Mouse (Mus musculus) gastrocnemius, postnatal 36 days (tissue): ENCODE data around the gene Slc25a38. TPM values are rescaled to one million over a fixed set of nuclear protein-coding genes. Genes with fewer than 3 reads are reported as not detected.

Source experiments
- DNase-seq, 2 experiments: peaks; one replicate each; pipeline ENCODE4 v3.0.0; 2022
- intact Hi-C: fragments of 180-260 bp; cut with DNase I; formaldehyde crosslinking; loops from one replicate; pipeline ENCODE4 v1.15.1; 2025
- long read RNA-seq, 2 experiments: library from polyadenylated mRNA; stranded (forward); transcript quantifications; one replicate each; pipeline ENCODE4 v2.0.0; 2021
- total RNA-seq, 2 experiments: library from RNA; stranded (reverse); gene quantifications; 2 replicates each; pipeline ENCODE4 v1.2.3; 2021

The Slc25a38 gene
- 1 to 10 TPM; 7.8 to 9.2 TPM for total RNA-seq
- long read RNA-seq, experiment 1, partial matches to known transcripts, result 0 of 6 reads
- long read RNA-seq, experiment 1, other reads (novel, unspliced or antisense), result 2 of 6 reads
- long read RNA-seq, experiment 2, transcript Slc25a38-201 (7 exons, 1,791 nt), result major isoform, 8 of 9 reads
- long read RNA-seq, experiment 2, partial matches to known transcripts, result 0 of 9 reads
- long read RNA-seq, experiment 2, other reads (novel, unspliced or antisense), result 1 of 9 reads

DNA sequence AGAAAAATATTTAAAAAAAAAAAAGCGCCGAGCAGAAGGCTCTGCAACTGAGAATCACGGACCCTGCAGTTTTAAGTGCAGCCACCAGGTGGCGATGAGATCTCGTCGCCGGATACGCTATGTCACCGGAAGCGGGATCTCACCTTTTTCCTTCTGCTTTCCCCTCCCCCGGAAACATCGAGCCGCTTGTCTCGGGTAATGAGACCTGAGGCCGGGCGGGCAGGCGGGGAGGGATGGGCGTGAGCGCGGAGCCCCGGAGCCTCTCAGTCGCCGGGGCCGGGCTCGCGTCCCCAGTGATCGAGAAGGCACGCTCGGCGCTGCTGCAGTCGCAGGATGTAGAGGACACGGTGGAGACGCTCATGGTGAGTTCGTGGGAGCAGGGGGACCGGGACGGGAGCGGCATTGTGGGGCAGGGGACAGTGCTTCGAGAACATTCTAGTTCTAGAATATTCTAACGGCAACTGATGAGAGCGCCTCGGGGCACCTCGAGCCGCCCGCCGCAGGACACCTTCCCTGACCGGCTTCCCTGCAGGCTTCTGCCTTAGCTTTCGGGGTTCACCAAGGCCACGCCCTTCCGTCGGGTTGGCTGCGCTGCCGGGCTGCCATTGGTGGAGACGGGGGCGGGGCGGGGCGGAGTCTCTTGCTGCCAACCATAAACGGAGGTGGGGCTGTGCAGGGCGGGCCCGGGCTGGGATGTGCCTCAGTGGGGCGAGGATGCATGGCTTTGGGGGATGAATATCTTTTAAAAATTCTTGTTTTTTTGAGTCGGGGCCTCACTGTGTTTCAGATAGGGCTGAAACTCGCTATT lies at the start of gene Slc25a38:
Slc25a38 (plus strand) TSS at position 164 of the 808 bp plus-strand sequence.
- peak; percentile 91 to 95 for DNase-seq
- intact Hi-C loops, result no loop called here

DNA sequence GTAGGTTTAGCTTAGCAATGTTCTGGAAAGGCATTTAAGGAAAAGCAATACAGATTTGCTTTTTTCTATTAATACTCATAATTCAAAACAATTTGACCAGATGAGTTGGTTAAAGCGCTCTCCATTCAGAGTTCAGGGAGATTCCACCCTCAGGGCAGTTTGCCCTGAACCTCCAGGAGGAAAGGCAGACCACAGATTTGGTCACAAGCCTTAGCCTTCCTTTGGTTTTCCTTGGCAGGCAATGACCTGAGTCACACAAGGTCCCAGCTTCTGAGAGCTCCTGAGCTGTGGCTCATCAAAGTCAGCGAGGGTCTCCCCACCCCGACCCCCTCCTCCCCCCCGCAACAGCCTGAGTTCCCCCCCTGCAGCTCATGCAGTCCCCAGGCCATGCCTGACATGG lies 45.9 kb upstream of the Slc25a38 start:
- no peak for DNase-seq
- intact Hi-C loops, result no loop called here

DNA sequence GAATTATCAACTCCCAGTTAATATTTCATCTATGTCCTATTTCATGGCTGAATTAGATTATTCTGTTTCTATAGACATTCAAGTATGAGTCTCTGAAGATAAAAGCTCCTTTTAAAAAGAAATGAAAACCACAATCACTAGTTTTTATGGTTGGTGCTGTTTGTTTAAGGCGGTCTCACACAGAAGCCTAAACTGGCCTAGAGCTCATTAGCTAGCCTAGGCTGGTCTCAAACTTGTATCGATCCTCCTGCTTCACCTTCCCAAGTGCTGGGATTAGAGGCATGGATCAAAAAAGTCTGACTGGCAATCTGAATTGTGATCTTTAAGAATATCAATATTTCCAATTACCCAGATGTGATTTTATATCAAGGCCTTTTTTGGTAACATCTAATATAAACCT lies 42.6 kb upstream of the Slc25a38 start:
- intact Hi-C loops, result no loop called here
- no peak for DNase-seq

DNA sequence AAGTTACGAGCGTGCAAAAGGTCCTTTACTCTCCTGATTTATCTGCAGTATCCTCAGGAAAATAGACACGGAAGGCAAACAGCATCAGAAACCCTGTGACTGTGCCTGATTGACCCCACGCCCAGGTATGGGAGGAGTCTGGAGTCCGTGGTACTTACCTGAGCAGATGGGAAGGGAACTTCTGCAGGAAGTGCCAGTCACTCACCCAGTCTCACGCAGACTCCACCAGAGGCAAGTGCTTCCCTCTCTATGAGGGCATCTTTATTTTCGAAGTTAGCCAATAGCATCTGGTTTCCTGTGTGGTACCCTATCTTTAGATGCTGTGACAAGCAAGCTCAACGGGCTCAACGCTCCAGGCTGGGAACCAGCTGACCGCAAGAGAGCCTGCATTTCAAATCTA lies 42.1 kb upstream of the Slc25a38 start:
- no peak for DNase-seq
- intact Hi-C loops, result no loop called here

DNA sequence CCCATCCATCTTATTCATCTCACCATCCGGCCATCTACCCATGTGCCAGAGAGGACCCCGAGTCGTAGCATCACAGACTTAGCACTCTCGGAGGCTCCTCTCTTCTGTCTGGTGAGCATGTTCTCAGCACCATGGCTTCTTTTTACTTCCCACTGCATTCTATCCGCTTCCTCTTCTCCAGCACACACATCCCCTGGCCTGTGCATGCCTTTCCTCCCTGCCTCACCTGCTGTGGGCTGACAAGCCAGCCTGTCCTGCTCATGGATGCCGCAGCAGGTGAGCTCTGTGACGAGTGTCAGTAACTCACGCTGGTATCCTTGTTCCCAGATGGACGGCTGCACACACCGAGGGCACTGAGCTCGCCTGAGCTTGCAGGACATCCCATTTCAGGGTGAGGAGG lies 40.4 kb upstream of the Slc25a38 start, which contains the start of gene Cx3cr1:
Cx3cr1 (minus strand) TSS at position 101 of the 400 bp plus-strand sequence.
- intact Hi-C loops, result no loop called here

DNA sequence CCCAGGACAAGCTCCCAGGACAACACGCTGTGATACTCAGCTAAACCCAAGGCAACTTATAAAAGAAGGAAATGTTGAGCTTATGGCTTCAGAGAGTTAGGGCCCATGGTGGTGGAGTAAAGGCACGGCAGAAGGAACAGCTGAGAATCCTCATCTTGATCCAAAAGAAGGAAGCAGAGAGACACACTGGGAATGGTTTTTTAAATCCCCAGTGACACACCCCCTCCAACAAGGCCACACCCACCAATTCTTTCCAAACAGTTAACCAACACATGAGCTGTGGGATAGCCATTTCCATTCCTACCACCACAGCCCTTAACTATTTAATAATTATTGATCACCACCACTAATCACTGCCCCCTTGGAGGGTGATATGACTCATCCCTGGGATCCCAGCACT lies 38.9 kb upstream of the Slc25a38 start:
- intact Hi-C loops, result no loop called here

More for the DNA sequence above, 40.4 kb upstream of the Slc25a38 start, which contains the start of gene Cx3cr1:
- DNase-seq, result no peak

DNA sequence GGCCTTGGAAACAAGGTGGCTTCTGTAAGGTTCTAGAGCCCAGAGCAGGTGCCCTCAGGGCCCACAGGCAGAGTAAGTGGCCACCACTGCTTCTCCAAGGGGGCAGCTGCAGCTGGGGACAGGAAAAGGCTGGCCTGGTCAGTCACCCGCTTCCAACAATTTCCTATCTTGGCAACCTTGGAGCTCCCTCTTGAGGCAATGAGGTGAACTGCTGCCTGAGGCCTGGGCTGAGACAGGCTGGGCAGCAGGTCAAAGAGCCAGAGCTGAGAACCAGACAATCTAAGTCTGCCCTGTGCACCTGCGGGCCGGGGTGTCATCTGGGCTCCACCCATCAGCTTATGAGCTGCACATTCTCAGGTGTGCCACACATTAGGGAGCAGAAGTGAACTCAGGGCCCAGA lies 37.0 kb upstream of the Slc25a38 start:
- peak; percentile 79 to 84 for DNase-seq
- intact Hi-C loops, result loop anchor here (2.0 kb wide), 1 partner anchor 44 kb away; no protein-coding TSS in a partner anchor

More for the DNA sequence above, 38.9 kb upstream of the Slc25a38 start:
- DNase-seq, result no peak

DNA sequence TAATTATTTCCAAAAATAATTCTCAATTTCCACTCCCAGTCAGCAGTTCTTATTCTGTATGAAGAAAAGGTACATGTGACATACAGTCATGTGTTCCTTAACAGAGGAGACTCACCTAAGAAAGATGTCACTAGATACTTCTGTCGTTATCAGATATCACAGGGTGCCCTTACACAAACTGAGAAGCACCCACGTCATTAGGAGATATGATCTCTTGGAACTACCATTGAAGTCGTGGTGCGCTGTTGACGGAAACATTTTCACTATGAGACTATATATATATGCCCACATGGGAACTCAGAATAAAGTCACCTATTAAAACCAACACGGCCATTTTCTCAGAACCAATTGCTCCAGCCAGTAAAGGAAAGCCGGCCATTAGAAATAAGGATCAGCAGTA lies 35.7 kb upstream of the Slc25a38 start:
- no peak for DNase-seq
- intact Hi-C loops, result no loop called here

DNA sequence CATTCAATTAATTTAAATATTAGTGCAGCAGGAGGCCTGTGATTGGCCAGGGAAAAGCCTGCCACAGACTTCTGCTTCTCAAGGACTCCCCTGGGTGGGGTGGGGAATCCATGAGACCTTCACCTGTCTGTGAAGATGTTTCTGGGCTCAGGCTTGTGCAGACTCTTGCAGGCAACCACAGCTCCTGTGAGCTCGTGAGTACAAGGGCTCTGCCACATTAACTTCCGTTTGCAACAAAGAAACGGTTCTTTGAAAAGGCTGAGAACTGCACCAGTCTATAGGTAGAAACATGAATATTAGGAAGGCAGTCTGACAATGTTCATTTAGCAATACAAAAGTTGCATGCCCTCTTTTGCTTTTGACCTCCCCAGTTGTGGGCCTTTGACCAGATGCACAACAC lies 31.9 kb upstream of the Slc25a38 start:
- intact Hi-C loops, result loop anchor here (5.0 kb wide), 1 partner anchor 116 kb away; no protein-coding TSS in a partner anchor
- DNase-seq, result no peak

DNA sequence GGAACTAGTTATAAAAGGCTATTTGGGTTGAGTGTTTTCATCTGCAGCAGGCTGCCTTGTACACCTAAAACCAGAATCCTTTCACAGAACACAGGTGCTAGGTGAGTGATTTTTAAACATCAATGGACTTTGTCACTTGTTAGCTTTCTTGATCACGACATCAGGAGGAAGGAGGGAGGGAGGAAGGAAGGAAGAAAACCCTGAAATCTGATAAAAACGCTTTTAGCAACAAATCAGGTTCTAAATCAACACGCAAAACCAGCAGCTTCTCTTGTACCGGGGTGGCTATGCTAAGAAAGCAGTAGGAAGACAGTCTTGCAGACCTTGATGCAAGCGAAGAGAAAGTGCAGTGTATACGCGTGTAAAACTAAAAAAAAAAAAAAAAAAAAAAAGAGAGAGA lies 30.3 kb upstream of the Slc25a38 start:
- DNase-seq, result no peak
- intact Hi-C loops, result loop anchor here (5.0 kb wide), 1 partner anchor 118 kb away; no protein-coding TSS in a partner anchor

DNA sequence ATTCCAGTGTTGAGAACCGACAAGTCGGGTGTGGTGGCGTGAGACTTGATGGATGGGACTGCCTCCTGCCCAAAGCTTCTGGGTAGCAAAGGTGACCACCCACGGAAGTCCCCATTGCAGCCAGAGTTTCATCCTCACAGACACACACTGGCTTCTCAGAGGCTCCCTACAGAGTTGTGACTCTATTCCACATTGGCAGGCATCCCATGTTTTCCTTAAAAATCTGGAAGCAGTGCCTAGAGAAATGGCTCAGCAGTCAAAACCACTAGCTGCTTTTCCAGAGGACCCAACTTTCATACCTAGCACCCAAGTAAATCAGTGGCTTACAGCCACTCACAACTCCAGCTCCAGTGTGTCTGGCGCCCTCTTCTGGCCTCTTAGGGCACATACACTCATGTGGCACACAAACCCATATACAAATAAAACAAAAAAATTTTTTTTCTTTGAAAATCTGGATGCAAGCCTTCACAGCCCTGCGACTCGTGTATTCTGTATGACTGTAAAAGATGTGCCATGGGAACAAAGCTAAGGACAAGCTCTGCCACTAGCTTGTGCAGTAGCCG lies 29.5 kb upstream of the Slc25a38 start:
- no peak for DNase-seq
- intact Hi-C loops, result no loop called here

DNA sequence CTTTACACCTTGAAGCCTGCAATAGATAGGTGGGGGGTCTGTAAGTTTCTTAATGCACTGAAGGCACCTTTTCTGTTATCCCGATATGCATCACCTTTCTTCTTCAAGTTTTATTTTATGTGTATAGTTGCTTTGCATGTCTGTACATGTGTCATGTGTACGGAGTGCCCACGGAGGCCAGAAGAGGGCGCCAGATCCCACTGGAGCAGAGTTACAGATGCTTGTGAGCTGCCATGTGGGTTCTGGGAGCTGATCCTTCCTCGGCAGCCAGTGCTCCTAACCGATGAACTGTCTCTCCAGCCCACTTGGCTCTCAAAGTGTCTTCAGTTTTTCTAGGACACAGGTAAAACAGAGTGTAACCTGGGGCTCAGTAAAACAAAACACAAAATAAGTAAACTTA lies 28.9 kb upstream of the Slc25a38 start:
- no peak for DNase-seq
- intact Hi-C loops, result no loop called here

DNA sequence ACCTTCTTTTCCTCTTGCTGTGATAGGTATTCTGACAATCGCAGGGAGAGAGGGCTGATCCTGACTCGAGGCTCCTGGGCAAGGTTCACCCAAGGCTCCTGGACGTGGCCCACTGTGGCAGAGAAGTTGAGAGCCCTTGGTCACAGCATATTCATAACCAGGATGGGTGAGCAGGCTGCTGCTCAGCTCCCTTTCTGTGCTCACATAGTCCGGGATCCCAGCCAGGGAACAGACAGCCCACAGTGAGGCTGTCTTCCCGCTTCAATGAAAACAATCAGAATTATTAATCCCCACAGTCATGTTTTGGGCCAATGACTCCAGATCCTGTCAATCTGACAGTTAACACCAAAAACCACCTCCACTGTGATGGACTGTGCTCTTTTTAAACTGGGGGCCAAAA lies 28.2 kb upstream of the Slc25a38 start:
- DNase-seq, result no peak
- intact Hi-C loops, result no loop called here

DNA sequence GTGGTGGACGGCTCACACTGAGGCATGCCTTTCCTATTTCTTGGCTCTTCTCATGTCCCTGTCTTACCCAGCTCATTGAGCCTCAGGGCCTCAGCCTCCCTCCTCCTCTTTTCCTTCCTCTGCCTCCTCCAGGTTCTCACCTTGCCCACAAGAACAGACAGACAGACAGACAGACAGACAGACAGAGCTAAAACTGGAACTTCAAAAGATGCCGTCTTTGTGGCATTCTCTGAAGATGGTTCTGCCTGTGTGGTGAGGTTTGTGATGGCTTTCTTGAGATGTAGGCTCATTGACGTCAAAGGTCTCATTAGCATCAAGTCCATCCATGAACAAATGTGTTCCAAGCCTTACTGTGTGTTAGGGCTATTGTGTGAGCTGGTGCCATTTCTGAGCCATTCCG lies 27.5 kb upstream of the Slc25a38 start:
- intact Hi-C loops, result no loop called here
- DNase-seq, result no peak

DNA sequence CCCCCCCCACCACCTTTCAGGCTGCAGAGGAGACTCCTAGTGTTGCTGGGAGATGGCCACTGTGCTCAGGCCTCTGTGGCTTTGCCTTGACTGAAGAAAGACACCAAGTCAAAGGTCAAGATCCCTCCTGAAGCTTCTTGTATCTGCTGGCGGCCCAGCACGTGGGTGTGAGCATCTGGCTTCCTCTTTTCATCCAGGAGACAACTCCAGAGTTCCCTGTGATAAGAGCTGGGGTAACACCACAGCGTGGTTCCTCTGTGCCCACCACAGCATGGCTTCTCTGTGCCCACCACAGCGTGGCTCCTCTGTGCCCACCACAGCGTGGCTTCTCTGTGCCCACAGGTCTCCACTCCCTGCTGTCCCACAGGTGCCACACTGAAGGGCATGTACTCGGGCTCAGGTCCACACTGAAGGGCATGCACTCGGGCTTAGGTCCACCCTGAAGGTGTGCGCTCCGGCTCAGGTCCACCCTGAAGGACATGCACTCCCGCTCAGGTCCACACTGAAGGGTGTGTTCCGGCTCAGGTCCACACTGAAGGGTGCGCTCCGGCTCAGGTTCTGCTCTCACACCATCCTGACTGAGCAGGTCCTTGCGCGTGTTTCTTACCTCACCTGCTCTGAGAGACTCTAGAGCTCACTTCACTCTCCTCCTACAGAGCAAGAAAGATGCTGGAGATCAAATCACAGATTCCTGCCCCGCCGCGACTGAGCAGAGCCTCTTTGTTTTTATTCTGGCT lies 26.8 kb upstream of the Slc25a38 start:
- DNase-seq, result no peak
- intact Hi-C loops, result no loop called here

DNA sequence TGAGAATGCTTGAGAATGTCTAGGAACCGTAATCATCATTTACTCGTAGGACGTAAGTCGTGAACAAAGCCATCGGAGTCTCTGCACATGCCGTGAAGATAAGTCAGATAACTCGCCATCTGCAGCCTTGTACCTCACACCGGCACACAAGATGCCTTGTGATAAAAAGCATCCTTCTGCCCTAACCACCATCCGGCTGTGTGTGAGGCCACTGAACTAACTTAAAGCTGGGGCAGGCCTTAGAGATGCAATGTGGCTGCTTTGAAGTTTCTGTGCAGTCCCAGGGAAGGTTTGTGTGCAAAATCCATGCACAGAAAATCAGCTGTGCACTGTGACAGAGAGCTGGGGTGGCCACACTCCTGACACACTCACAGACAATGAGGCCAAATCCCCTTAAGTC lies 25.8 kb upstream of the Slc25a38 start:
- no peak for DNase-seq
- intact Hi-C loops, result no loop called here

DNA sequence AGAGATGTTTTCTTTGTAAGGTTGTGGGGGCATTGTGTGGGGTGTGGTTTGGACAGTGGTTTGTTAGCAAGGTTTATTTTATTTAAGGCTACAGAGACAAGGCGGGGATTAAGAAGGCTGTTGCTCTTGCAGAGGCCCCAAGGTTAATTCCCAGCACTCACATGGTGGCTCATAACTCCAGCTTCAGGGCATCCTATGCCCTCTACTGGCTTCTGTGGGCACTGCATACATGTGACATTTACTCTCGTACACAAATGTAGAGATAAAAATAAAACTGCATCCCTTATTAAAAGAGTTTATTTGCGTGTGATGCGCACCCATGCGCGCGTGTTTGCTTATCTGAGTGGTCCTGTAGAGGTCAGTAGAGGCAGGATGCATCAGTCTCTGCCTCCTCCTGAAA lies 21.0 kb upstream of the Slc25a38 start:
- intact Hi-C loops, result no loop called here
- no peak for DNase-seq

DNA sequence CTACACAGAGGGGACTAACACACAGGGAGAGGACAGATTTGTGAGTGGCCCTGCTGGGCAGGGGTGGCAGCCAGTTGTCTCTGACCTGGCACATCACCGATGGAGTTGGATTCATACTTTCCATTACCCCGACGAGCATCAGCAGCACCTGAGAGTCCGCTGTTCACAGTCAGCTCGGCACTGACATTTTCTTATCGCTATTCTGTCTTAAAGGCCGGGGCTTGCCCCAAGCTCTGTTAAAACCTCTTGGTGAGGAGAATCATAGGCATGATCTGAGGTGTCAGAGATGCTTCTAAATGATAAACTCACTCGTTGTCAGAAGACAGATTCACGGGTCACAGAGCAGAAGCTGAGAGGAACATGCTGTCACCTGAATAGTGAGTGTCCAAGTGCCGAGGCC lies 19.1 kb upstream of the Slc25a38 start:
- no peak for DNase-seq
- intact Hi-C loops, result no loop called here

DNA sequence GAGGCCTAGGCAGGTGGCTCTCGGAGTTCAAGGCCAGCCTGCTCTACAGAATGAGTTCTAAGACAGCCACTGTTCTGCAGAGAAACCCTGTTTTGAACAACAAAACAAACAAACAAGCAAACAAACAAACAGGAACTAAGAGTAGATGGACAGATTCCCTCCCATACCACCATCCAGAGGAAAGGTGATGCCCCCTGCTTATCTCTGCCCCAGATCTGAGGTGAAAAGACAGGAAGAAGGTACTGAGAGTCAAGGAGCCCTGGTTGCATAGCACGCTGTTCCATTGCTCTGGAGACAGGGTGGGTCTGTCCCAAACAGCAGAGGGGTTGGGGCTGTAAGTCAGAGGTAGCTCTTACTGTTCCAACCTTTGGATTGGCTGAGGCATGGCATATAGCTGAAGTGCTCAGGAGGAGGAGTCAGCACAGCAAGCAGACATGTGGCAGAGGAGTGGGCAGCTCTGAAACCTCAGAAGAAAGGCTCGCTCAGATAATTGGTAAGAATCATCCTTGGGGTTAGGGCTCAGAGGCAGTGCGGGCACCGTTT lies 18.4 kb upstream of the Slc25a38 start, which contains the start of gene Ccr8:
Ccr8 (plus strand) TSS at position 419 of the 543 bp plus-strand sequence.
- intact Hi-C loops, result no loop called here
- no peak for DNase-seq

DNA sequence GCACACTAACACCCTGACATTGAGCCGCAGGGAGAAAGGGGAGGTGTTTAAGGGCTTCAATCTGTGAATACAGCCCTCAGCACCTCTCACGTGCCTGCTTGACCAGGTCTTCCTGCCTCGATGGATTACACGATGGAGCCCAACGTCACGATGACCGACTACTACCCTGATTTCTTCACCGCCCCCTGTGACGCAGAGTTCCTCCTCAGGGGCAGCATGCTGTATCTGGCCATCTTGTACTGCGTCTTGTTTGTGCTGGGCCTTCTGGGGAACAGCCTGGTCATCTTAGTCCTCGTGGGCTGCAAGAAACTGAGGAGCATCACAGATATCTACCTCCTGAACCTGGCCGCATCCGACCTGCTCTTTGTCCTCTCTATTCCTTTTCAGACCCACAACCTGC lies 16.5 kb upstream of the Slc25a38 start:
- no peak for DNase-seq
- intact Hi-C loops, result no loop called here
